Comparison of ENCODE assay signal across 20 mouse cellular contexts in genomic region chr17:23575951-23576552, GRCm38 (mm10). TPM values are rescaled to one million over a fixed set of nuclear protein-coding genes. Genes with fewer than 3 reads are reported as not detected.
DNase-seq lines count a peak whose midpoint lies in the region; ATAC-seq and TF ChIP-seq lines count a peak whose summit lies in the region.
"Had no signal": no experiment of that assay in that cellular context is flagged by ENCODE, and none has a peak within 500 bp of the region (broad histone marks: within the 10 kb centered on the region; RNA-seq: fewer than 3 reads in every experiment).

No protein-coding gene starts in this region.

- no peak overlapping the region for H3K4me2 ChIP-seq in hindbrain, embryonic 13.5 days
- H3K4me2 ChIP-seq in hindbrain, embryonic 12.5 days (replicated peaks): no peak overlapping the region
- no peak overlapping the region for H3K4me2 ChIP-seq in lung, postnatal 0 days (replicated peaks; ENCODE audit: low read depth, low read length)
- H3K4me2 ChIP-seq in hindbrain, embryonic 16.5 days (ENCODE audit: low read length): no peak overlapping the region
- H3K4me2 ChIP-seq: embryonic facial prominence, embryonic 13.5 days; heart, embryonic 12.5 days; lung, embryonic 14.5 days; neural tube, embryonic 13.5 days; stomach, embryonic 15.5 days had no signal

- H3K27me3 ChIP-seq in hindbrain, embryonic 13.5 days: no peaks in the 10 kb centered on the region
- no peaks in the 10 kb centered on the region for H3K27me3 ChIP-seq in hindbrain, embryonic 12.5 days
- no peaks in the 10 kb centered on the region for H3K27me3 ChIP-seq in lung, postnatal 0 days (replicated peaks; ENCODE audit: insufficient read depth, low read length)
- no peaks in the 10 kb centered on the region for H3K27me3 ChIP-seq in ES-Bruce4 (ENCODE audit: control insufficient read depth, insufficient read depth, low read length, poor library complexity, severe bottlenecking)
- H3K27me3 ChIP-seq in hindbrain, embryonic 16.5 days (replicated peaks; ENCODE audit: control insufficient read depth, insufficient read depth, low read length): no peaks in the 10 kb centered on the region
- H3K27me3 ChIP-seq: embryonic facial prominence, embryonic 13.5 days; heart, embryonic 12.5 days; neural tube, embryonic 13.5 days; stomach, embryonic 15.5 days had no signal

- H3K4me1 ChIP-seq in hindbrain, embryonic 13.5 days (replicated peaks): no peaks in the 10 kb centered on the region
- no peaks in the 10 kb centered on the region for H3K4me1 ChIP-seq in hindbrain, embryonic 12.5 days
- no peaks in the 10 kb centered on the region for H3K4me1 ChIP-seq in lung, postnatal 0 days (ENCODE audit: insufficient read depth, low read depth, low read length)
- H3K4me1 ChIP-seq in ES-Bruce4 (ENCODE audit: control insufficient read depth, insufficient read depth, low read length): no peaks in the 10 kb centered on the region
- no peaks in the 10 kb centered on the region for H3K4me1 ChIP-seq in hindbrain, embryonic 16.5 days (ENCODE audit: control insufficient read depth, insufficient read depth, low read depth, low read length)
- H3K4me1 ChIP-seq: embryonic facial prominence, embryonic 13.5 days; heart, embryonic 12.5 days; neural tube, embryonic 13.5 days; stomach, embryonic 15.5 days had no signal

- no peak for DNase-seq in lung, postnatal 0 days (ENCODE audit: low spot score)
- DNase-seq in lung, postnatal 4 days: no peak
- DNase-seq in embryo, embryonic 11 days: no peak
- DNase-seq: adrenal gland, postnatal 36 days; cerebellum, adult 2 months; forebrain, postnatal 0 days; kidney, adult 2 months; lung, embryonic 14.5 days; right cerebral cortex, postnatal 14 days; thymus, postnatal 25 days had no signal

- peak; percentile 21; the same call in 1 of the 2 replicates for ATAC-seq in hindbrain, embryonic 13.5 days (ENCODE audit: low FRiP score)
- no peak for ATAC-seq in hindbrain, embryonic 12.5 days (ENCODE audit: low FRiP score)
- ATAC-seq in lung, postnatal 0 days: 0 out of 2 replicates have a peak, but pooled peaks have one; percentile 16
- ATAC-seq in hindbrain, embryonic 16.5 days: 0 out of 2 replicates have a peak, but pooled peaks have one; percentile 26
- ATAC-seq: forebrain, postnatal 0 days had no signal

- 94% methylated on average over 38 of the region's 38 CpGs for WGBS in hindbrain, embryonic 13.5 days
- WGBS in hindbrain, embryonic 12.5 days: 95% methylated on average over 38 of the region's 38 CpGs
- WGBS in lung, postnatal 0 days: 95% methylated on average over 38 of the region's 38 CpGs
- WGBS in hindbrain, embryonic 16.5 days: 95% methylated on average over 38 of the region's 38 CpGs

- no peak overlapping the region for H3K4me3 ChIP-seq in hindbrain, embryonic 13.5 days
- H3K4me3 ChIP-seq in hindbrain, embryonic 12.5 days: no peak overlapping the region
- H3K4me3 ChIP-seq in lung, postnatal 0 days (ENCODE audit: low read depth, low read length): no peak overlapping the region
- H3K4me3 ChIP-seq in ES-Bruce4 (ENCODE audit: low read depth, low read length): 0 out of 2 replicates have a peak overlapping the region, but pooled peaks have one; percentile 3
- no peak overlapping the region for H3K4me3 ChIP-seq in hindbrain, embryonic 16.5 days (ENCODE audit: low read length)
- H3K4me3 ChIP-seq: embryonic facial prominence, embryonic 13.5 days; heart, embryonic 12.5 days; neural tube, embryonic 13.5 days; stomach, embryonic 15.5 days had no signal

- no peak for TF ChIP-seq CTCF in lung, postnatal 0 days (IDR thresholded peaks at IDR 0.05)
- TF ChIP-seq CTCF in ES-Bruce4 (IDR thresholded peaks at IDR 0.05; ENCODE audit: low read depth, low read length): no peak

- peaks cover 87% of the 10 kb centered on the region for H3K36me3 ChIP-seq in hindbrain, embryonic 13.5 days
- peaks cover 74% of the 10 kb centered on the region for H3K36me3 ChIP-seq in hindbrain, embryonic 12.5 days
- H3K36me3 ChIP-seq in lung, postnatal 0 days (ENCODE audit: insufficient read depth, low read length): peaks cover 25% of the 10 kb centered on the region
- peaks cover 42% of the 10 kb centered on the region for H3K36me3 ChIP-seq in ES-Bruce4 (ENCODE audit: control insufficient read depth, insufficient read depth, low read length, poor library complexity, severe bottlenecking)
- peaks cover 54% of the 10 kb centered on the region for H3K36me3 ChIP-seq in hindbrain, embryonic 16.5 days (ENCODE audit: control insufficient read depth, insufficient read depth, low read length)

- no peak for TF ChIP-seq POLR2A in ES-Bruce4 (IDR thresholded peaks at IDR 0.05; ENCODE audit: insufficient read depth, low read length)

- H3K9me3 ChIP-seq in hindbrain, embryonic 13.5 days: peaks cover 5% of the 10 kb centered on the region; the same call in 1 of the 2 replicates
- no peaks in the 10 kb centered on the region for H3K9me3 ChIP-seq in hindbrain, embryonic 12.5 days (replicated peaks)
- H3K9me3 ChIP-seq in lung, postnatal 0 days (ENCODE audit: low read length): no peaks in the 10 kb centered on the region
- H3K9me3 ChIP-seq in ES-Bruce4 (replicated peaks; ENCODE audit: control insufficient read depth, insufficient read depth, low read length, poor library complexity, severe bottlenecking): peaks cover 31% of the 10 kb centered on the region
- H3K9me3 ChIP-seq in hindbrain, embryonic 16.5 days (ENCODE audit: control insufficient read depth, low read length): peaks cover 6% of the 10 kb centered on the region; the same call in 1 of the 2 replicates
- H3K9me3 ChIP-seq: stomach, embryonic 15.5 days had no signal

- no peak overlapping the region for H3K27ac ChIP-seq in hindbrain, embryonic 13.5 days
- no peak overlapping the region for H3K27ac ChIP-seq in hindbrain, embryonic 12.5 days
- H3K27ac ChIP-seq in lung, postnatal 0 days (ENCODE audit: low read length): no peak overlapping the region
- no peak overlapping the region for H3K27ac ChIP-seq in ES-Bruce4 (ENCODE audit: insufficient read depth, low read length)
- H3K27ac ChIP-seq in hindbrain, embryonic 16.5 days (ENCODE audit: low read depth, low read length): no peak overlapping the region
- H3K27ac ChIP-seq: embryonic facial prominence, embryonic 13.5 days; neural tube, embryonic 13.5 days; stomach, embryonic 15.5 days had no signal

- TF ChIP-seq EP300 in lung, postnatal 0 days (IDR thresholded peaks at IDR 0.05): no peak
- TF ChIP-seq EP300 in ES-Bruce4 (IDR thresholded peaks at IDR 0.05; ENCODE audit: insufficient read depth, low read depth, low read length): no peak

- no peak overlapping the region for H3K9ac ChIP-seq in hindbrain, embryonic 13.5 days
- no peak overlapping the region for H3K9ac ChIP-seq in hindbrain, embryonic 12.5 days
- no peak overlapping the region for H3K9ac ChIP-seq in lung, postnatal 0 days (replicated peaks; ENCODE audit: low read depth)
- H3K9ac ChIP-seq in ES-Bruce4 (ENCODE audit: low read depth, poor library complexity, severe bottlenecking): no peak overlapping the region
- no peak overlapping the region for H3K9ac ChIP-seq in hindbrain, embryonic 16.5 days (ENCODE audit: low read depth, low read length)
- H3K9ac ChIP-seq: embryonic facial prominence, embryonic 13.5 days; forebrain, postnatal 0 days; heart, embryonic 12.5 days; lung, embryonic 14.5 days; neural tube, embryonic 13.5 days; stomach, embryonic 15.5 days had no signal

RNA-seq across cellular contexts. Expression of gene Zfp213, which starts 12.0 kb away (rescaled TPM):
- polyA plus RNA-seq in hindbrain, embryonic 13.5 days (2015; fragmentation: Nextera tagmentation; extraction: Ambion mirVana): 17.7 and 18.2 TPM in 2 replicates
- 20.8 and 21.3 TPM in 2 replicates for polyA plus RNA-seq in hindbrain, embryonic 12.5 days (2016; fragmentation: Nextera tagmentation; extraction: Ambion mirVana)
- 10.5 and 11.5 TPM in 2 replicates for polyA plus RNA-seq in lung, postnatal 0 days (2015; fragmentation: Nextera tagmentation; extraction: Ambion mirVana)
- polyA plus RNA-seq in ES-Bruce4 (2011; ENCODE audit: insufficient read depth, insufficient read length, low read depth, missing spikeins): 4.2 and 4.9 TPM in 2 replicates
- polyA plus RNA-seq in hindbrain, embryonic 16.5 days (2015; fragmentation: Nextera tagmentation; extraction: Ambion mirVana): 17.0 and 18.0 TPM in 2 replicates

RNA-seq across cellular contexts. Expression of gene Zfp13, which starts 23.2 kb away (rescaled TPM):
- 28.2 and 28.3 TPM in 2 replicates for polyA plus RNA-seq in hindbrain, embryonic 13.5 days (2015; fragmentation: Nextera tagmentation; extraction: Ambion mirVana)
- 24.9 and 26.1 TPM in 2 replicates for polyA plus RNA-seq in hindbrain, embryonic 12.5 days (2016; fragmentation: Nextera tagmentation; extraction: Ambion mirVana)
- polyA plus RNA-seq in lung, postnatal 0 days (2015; fragmentation: Nextera tagmentation; extraction: Ambion mirVana): 5.0 and 5.5 TPM in 2 replicates
- polyA plus RNA-seq in ES-Bruce4 (2011; ENCODE audit: insufficient read depth, insufficient read length, low read depth, missing spikeins): 25.1 and 27.7 TPM in 2 replicates
- polyA plus RNA-seq in hindbrain, embryonic 16.5 days (2015; fragmentation: Nextera tagmentation; extraction: Ambion mirVana): 26.4 and 29.1 TPM in 2 replicates

RNA-seq across cellular contexts. Expression of gene Zscan10, which starts 24.6 kb away (rescaled TPM):
- polyA plus RNA-seq in hindbrain, embryonic 13.5 days (2015; fragmentation: Nextera tagmentation; extraction: Ambion mirVana): 0.13 and 0.22 TPM in 2 replicates
- polyA plus RNA-seq in hindbrain, embryonic 12.5 days (2016; fragmentation: Nextera tagmentation; extraction: Ambion mirVana): 0.46 and 0.93 TPM in 2 replicates
- polyA plus RNA-seq in lung, postnatal 0 days (2015; fragmentation: Nextera tagmentation; extraction: Ambion mirVana): not detected in 2 replicates
- polyA plus RNA-seq in ES-Bruce4 (2011; ENCODE audit: insufficient read depth, insufficient read length, low read depth, missing spikeins): 51.8 and 58.5 TPM in 2 replicates
- polyA plus RNA-seq in hindbrain, embryonic 16.5 days (2015; fragmentation: Nextera tagmentation; extraction: Ambion mirVana): 0.20 and 0.25 TPM in 2 replicates
- polyA plus RNA-seq: heart, embryonic 12.5 days; kidney, adult 2 months; large intestine, adult 2 months; neural tube, embryonic 13.5 days; spleen, adult 2 months had no signal

Comparison
In these comparisons a context has a peak if more than half of its experiments do, and no peak if none do; other contexts are left out.
1. RNA of gene Zscan10, which starts 24.6 kb away (polyA plus RNA-seq): 51.8 to 58.5 TPM in ES-Bruce4; 0.46 to 0.93 TPM in hindbrain, embryonic 12.5 days, 0.13 to 0.22 TPM in hindbrain, embryonic 13.5 days, 0.20 to 0.25 TPM in hindbrain, embryonic 16.5 days and not detected in lung, postnatal 0 days; every median in the first group is over 10 times any median in the second.